Mouse (Mus musculus): ENCODE results near the gene Gm45062. TPM values are rescaled to one million over a fixed set of nuclear protein-coding genes. Genes with fewer than 3 reads are reported as not detected.

Gene Gm45062
- total and polyA plus RNA-seq, 2 experiments from 2014 or later: 1.4 to 5.4 TPM

GRCm38 (mm10) chr6:8354846-8355245, 95.6 kb downstream of the Gm45062 start:
- ATAC-seq (no peak), DNase-seq (no peak)
- Histone ChIP-seq H3K9me3 (ENCODE audit: low read length) (no peaks in the 10 kb centered on the region), H3K27ac (ENCODE audit: low read depth, low read length) (no peak overlapping the region), H3K27me3 (ENCODE audit: insufficient read depth, low read length) (no peaks in the 10 kb centered on the region), H3K9ac (no peak overlapping the region), H3K4me1 (ENCODE audit: insufficient read depth) (peaks cover 11% of the 10 kb centered on the region; the same call in 1 of the 2 replicates), H3K36me3 (ENCODE audit: insufficient read depth) (no peaks in the 10 kb centered on the region), H3K4me3 (ENCODE audit: low read depth, low read length) (no peak overlapping the region), H3K4me2 (ENCODE audit: low read depth) (no peak overlapping the region)
- 88% methylated on average over 4 of the region's 4 CpGs for WGBS
- TF ChIP-seq CTCF (IDR thresholded peaks at IDR 0.05; ENCODE audit: low read depth): no peak

- TF ChIP-seq CTCF (IDR thresholded peaks at IDR 0.05; ENCODE audit: low read depth): no peak
- peaks cover 9% of the 10 kb centered on the region; the same call in 1 of the 2 replicates for H3K4me1 ChIP-seq (ENCODE audit: insufficient read depth)
- DNase-seq: no peak
- no peaks in the 10 kb centered on the region for H3K27me3 ChIP-seq (ENCODE audit: insufficient read depth, low read length)
- 69% methylated on average over 2 of the region's 2 CpGs for WGBS
- no peak overlapping the region for H3K4me3 ChIP-seq (ENCODE audit: low read depth, low read length)
- H3K36me3 ChIP-seq (ENCODE audit: insufficient read depth): no peaks in the 10 kb centered on the region
- no peak for ATAC-seq
- H3K4me2 ChIP-seq (ENCODE audit: low read depth): no peak overlapping the region
- H3K27ac ChIP-seq (ENCODE audit: low read depth, low read length): no peak overlapping the region
- no peaks in the 10 kb centered on the region for H3K9me3 ChIP-seq (ENCODE audit: low read length)
- no peak overlapping the region for H3K9ac ChIP-seq
Measured at GRCm38 (mm10) chr6:8358232-8358631, 99.0 kb downstream of the Gm45062 start.

GRCm38 (mm10) chr6:8358782-8359181, 99.5 kb downstream of the Gm45062 start:
- no peaks in the 10 kb centered on the region for H3K27me3 ChIP-seq (ENCODE audit: insufficient read depth, low read length)
- no peak overlapping the region for H3K27ac ChIP-seq (ENCODE audit: low read depth, low read length)
- no peak overlapping the region for H3K4me2 ChIP-seq (ENCODE audit: low read depth)
- DNase-seq: no peak
- 10% methylated on average over 2 of the region's 2 CpGs for WGBS
- ATAC-seq: no peak
- H3K36me3 ChIP-seq (ENCODE audit: insufficient read depth): no peaks in the 10 kb centered on the region
- no peak overlapping the region for H3K9ac ChIP-seq
- no peak for TF ChIP-seq CTCF (IDR thresholded peaks at IDR 0.05; ENCODE audit: low read depth)
- peaks cover 3% of the 10 kb centered on the region; the same call in 1 of the 2 replicates for H3K4me1 ChIP-seq (ENCODE audit: insufficient read depth)
- no peaks in the 10 kb centered on the region for H3K9me3 ChIP-seq (ENCODE audit: low read length)
- H3K4me3 ChIP-seq (ENCODE audit: low read depth, low read length): no peak overlapping the region

- Histone ChIP-seq H3K36me3 (ENCODE audit: insufficient read depth) (peaks cover 3% of the 10 kb centered on the region; the same call in 1 of the 2 replicates), H3K9me3 (ENCODE audit: low read length) (no peaks in the 10 kb centered on the region), H3K27me3 (ENCODE audit: insufficient read depth, low read length) (no peaks in the 10 kb centered on the region), H3K4me2 (ENCODE audit: low read depth) (no peak overlapping the region), H3K27ac (ENCODE audit: low read depth, low read length) (no peak overlapping the region), H3K9ac (no peak overlapping the region), H3K4me1 (ENCODE audit: insufficient read depth) (no peaks in the 10 kb centered on the region), H3K4me3 (ENCODE audit: low read depth, low read length) (no peak overlapping the region)
- DNase-seq (no peak), ATAC-seq (no peak)
- WGBS: 65% methylated on average over 7 of the region's 7 CpGs
- TF ChIP-seq CTCF (IDR thresholded peaks at IDR 0.05; ENCODE audit: low read depth): no peak
Measured at GRCm38 (mm10) chr6:8360805-8361204, 101.6 kb downstream of the Gm45062 start.

GRCm38 (mm10) chr6:8364033-8364756, 104.9 kb downstream of the Gm45062 start:
- Histone ChIP-seq H3K9me3 (ENCODE audit: low read length) (no peaks in the 10 kb centered on the region), H3K27ac (ENCODE audit: low read depth, low read length) (no peak overlapping the region), H3K9ac (no peak overlapping the region), H3K4me1 (ENCODE audit: insufficient read depth) (no peaks in the 10 kb centered on the region), H3K27me3 (ENCODE audit: insufficient read depth, low read length) (no peaks in the 10 kb centered on the region), H3K4me2 (ENCODE audit: low read depth) (no peak overlapping the region), H3K36me3 (ENCODE audit: insufficient read depth) (peaks cover 3% of the 10 kb centered on the region; the same call in 1 of the 2 replicates), H3K4me3 (ENCODE audit: low read depth, low read length) (no peak overlapping the region)
- 56% methylated on average over 12 of the region's 12 CpGs for WGBS
- DNase-seq (no peak), ATAC-seq (no peak)
- no peak for TF ChIP-seq CTCF (IDR thresholded peaks at IDR 0.05; ENCODE audit: low read depth)

- H3K9me3 ChIP-seq (ENCODE audit: low read length): no peaks in the 10 kb centered on the region
- no peak for DNase-seq
- no peaks in the 10 kb centered on the region for H3K4me1 ChIP-seq (ENCODE audit: insufficient read depth)
- no peak overlapping the region for H3K9ac ChIP-seq
- TF ChIP-seq CTCF (IDR thresholded peaks at IDR 0.05; ENCODE audit: low read depth): no peak
- 91% methylated on average over 11 of the region's 11 CpGs for WGBS
- peaks cover 3% of the 10 kb centered on the region; the same call in 1 of the 2 replicates for H3K36me3 ChIP-seq (ENCODE audit: insufficient read depth)
- H3K4me2 ChIP-seq (ENCODE audit: low read depth): no peak overlapping the region
- H3K27ac ChIP-seq (ENCODE audit: low read depth, low read length): no peak overlapping the region
- no peak for ATAC-seq
- H3K4me3 ChIP-seq (ENCODE audit: low read depth, low read length): no peak overlapping the region
- no peaks in the 10 kb centered on the region for H3K27me3 ChIP-seq (ENCODE audit: insufficient read depth, low read length)
Measured at GRCm38 (mm10) chr6:8364757-8365150, 105.5 kb downstream of the Gm45062 start.

- no peaks in the 10 kb centered on the region for H3K27me3 ChIP-seq (ENCODE audit: insufficient read depth, low read length)
- no peak overlapping the region for H3K4me3 ChIP-seq (ENCODE audit: low read depth, low read length)
- no peak for DNase-seq
- no peaks in the 10 kb centered on the region for H3K4me1 ChIP-seq (ENCODE audit: insufficient read depth)
- H3K9me3 ChIP-seq (ENCODE audit: low read length): no peaks in the 10 kb centered on the region
- no peak overlapping the region for H3K27ac ChIP-seq (ENCODE audit: low read depth, low read length)
- no peak overlapping the region for H3K4me2 ChIP-seq (ENCODE audit: low read depth)
- WGBS: 94% methylated on average over 4 of the region's 4 CpGs
- no peak overlapping the region for H3K9ac ChIP-seq
- no peak for TF ChIP-seq CTCF (IDR thresholded peaks at IDR 0.05; ENCODE audit: low read depth)
- peaks cover 3% of the 10 kb centered on the region; the same call in 1 of the 2 replicates for H3K36me3 ChIP-seq (ENCODE audit: insufficient read depth)
- ATAC-seq: no peak
Measured at GRCm38 (mm10) chr6:8367675-8368074, 108.4 kb downstream of the Gm45062 start.
